Mouse (Mus musculus) kidney, adult 2 months (tissue): ENCODE data around the gene Itpa. TPM values are rescaled to one million over a fixed set of nuclear protein-coding genes. Genes with fewer than 3 reads are reported as not detected.

Experiments
- DNase-seq: peaks from one replicate; pipeline ENCODE4 v3.0.0; 2021
- H3K27ac ChIP-seq: fragments of 200-500 bp; 2 replicates; pipeline ENCODE4 v1.5.1; 2012; ENCODE audit warnings: low read depth, low read length, control low read depth, inconsistent platforms; ENCODE audit not compliant: insufficient read depth
- H3K27me3 ChIP-seq: fragments of 200-500 bp; replicated peaks from 2 replicates; pipeline ENCODE4 v1.6.1; 2012; ENCODE audit warnings: mild to moderate bottlenecking, moderate library complexity, low read length, inconsistent platforms; ENCODE audit not compliant: control insufficient read depth, insufficient read depth
- H3K36me3 ChIP-seq: fragments of 200-500 bp; 2 replicates; pipeline ENCODE4 v1.6.1; 2012; ENCODE audit warnings: mild to moderate bottlenecking, moderate library complexity, low read length, inconsistent platforms; ENCODE audit not compliant: control insufficient read depth, insufficient read depth
- H3K4me1 ChIP-seq: fragments of 200-500 bp; 2 replicates; pipeline ENCODE4 v1.6.1; 2011; ENCODE audit warnings: low read length; ENCODE audit not compliant: control insufficient read depth, insufficient read depth
- H3K4me3 ChIP-seq: fragments of 200-500 bp; 2 replicates; pipeline ENCODE4 v1.5.1; 2011; ENCODE audit warnings: mild to moderate bottlenecking, low read depth, low read length, control low read depth; ENCODE audit not compliant: insufficient read depth
- CTCF ChIP-seq: fragments of 200-500 bp; conservative IDR thresholded peaks from 2 replicates; pipeline ENCODE4 v1.5.1; 2011; ENCODE audit warnings: low read depth, mild to moderate bottlenecking, control low read depth, low read length, moderate library complexity, mixed read lengths; ENCODE audit not compliant: insufficient read depth, insufficient read length
- POLR2A ChIP-seq: fragments of 200-500 bp; IDR thresholded peaks from one replicate; pipeline ENCODE4 v1.6.1; 2011; ENCODE audit warnings: low read depth, low read length, control low read depth
- WGBS: fragments of 180-500 bp; shearing (Covaris S2); methylation state at CpG from one replicate; pipeline ENCODE4 v1.1.7; 2018; 5-methylcytosine and 5-hydroxymethylcytosine counted together
- polyA plus RNA-seq: library from polyadenylated mRNA; depleted of rRNA; stranded (reverse); fragments of >200 nt; gene quantifications from 2 replicates; pipeline ENCODE4 v1.2.3, GENCODE M21; 2012

Itpa gene
- polyA plus RNA-seq, 1 experiment: 34.2 TPM

GRCm38 (mm10) chr2:130658530-130658929, 8.9 kb upstream of the Itpa start:
- peaks cover 2% of the 10 kb centered on the region; the same call in 1 of the 2 replicates for H3K4me1 ChIP-seq
- peaks cover 3% of the 10 kb centered on the region for H3K36me3 ChIP-seq
- WGBS: 97% methylated on average over 10 of the region's 10 CpGs
- H3K4me3 ChIP-seq: no peak overlapping the region
- no peak overlapping the region for H3K27ac ChIP-seq
- no peaks in the 10 kb centered on the region for H3K27me3 ChIP-seq
- DNase-seq: no peak
- TF ChIP-seq CTCF (no peak), POLR2A (no peak)

DNA sequence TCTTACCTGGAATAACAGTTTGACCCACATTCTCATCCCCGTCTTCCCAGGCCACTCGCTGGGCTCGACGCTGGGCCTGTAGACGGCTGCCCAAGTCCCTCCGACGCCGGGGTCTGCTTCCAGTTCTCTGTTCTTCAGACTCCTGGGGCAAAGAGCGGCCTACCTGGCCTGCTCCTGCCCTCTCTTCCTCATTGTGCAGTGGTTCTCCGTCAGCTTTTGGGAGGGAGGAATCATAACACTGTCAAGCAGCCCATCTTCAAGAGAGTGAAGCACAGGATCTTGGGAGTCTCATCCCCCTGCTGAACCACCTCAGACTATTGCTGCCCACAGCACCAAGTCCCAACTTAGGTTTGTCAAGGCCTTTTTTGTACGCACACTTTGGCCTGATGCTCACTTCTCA, 4.1 kb upstream of the Itpa start:
- Histone ChIP-seq H3K27me3 (no peaks in the 10 kb centered on the region), H3K36me3 (no peaks in the 10 kb centered on the region), H3K4me3 (no peak overlapping the region), H3K4me1 (peaks cover 12% of the 10 kb centered on the region; the same call in 1 of the 2 replicates), H3K27ac (no peak overlapping the region)
- 87% methylated on average over 11 of the region's 11 CpGs for WGBS
- TF ChIP-seq CTCF: no peak
- TF ChIP-seq POLR2A: no peak
- DNase-seq: no peak

DNA sequence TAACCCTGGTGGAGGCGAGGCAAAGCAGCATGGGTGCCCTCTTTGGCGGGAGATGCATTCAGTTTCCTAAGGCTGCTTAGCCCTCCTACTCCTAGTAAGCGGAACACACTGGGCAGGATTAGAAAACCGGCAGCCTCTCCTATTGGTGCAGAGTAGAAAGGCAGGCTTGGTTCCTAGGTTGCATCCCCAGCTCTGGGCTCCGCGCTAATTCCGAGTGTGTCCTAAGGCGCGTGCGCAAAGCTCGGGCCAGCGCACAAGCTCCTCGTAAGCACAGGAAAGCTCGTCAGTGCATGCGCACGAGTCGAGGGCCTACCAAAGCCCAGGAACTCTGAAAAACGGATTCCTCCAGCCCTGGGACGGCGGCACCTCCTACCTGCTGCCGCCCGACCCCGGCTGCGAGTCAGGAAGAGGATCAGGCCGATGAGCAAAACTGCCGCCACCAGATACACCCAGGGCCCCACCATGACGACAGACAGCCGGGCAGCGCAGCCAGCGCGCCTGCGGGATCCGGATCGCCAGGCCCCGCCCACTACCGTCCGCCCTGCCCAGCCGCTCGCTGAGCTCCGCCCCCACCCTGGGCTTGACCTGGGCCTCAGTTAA, 3.2 kb upstream of the Itpa start, which contains the start of gene Ddrgk1:
Gene Ddrgk1 (minus strand): TSS at position 558 of the 600 bp plus-strand sequence.
- peak; percentile 96 for DNase-seq

GRCm38 (mm10) chr2:130677211-130677610, 9.8 kb downstream of the Itpa start:
- WGBS: 49% methylated on average over 10 of the region's 10 CpGs
- Histone ChIP-seq H3K27ac (no peak overlapping the region), H3K27me3 (no peaks in the 10 kb centered on the region), H3K36me3 (peaks cover 6% of the 10 kb centered on the region), H3K4me1 (no peaks in the 10 kb centered on the region), H3K4me3 (no peak overlapping the region)
- DNase-seq: no peak
- TF ChIP-seq CTCF: no peak
- TF ChIP-seq POLR2A: no peak

More for the DNA sequence above, 3.2 kb upstream of the Itpa start, which contains the start of gene Ddrgk1:
- TF ChIP-seq CTCF (no peak), POLR2A (peak; percentile 62)
- H3K36me3 ChIP-seq: no peaks in the 10 kb centered on the region
- peaks cover 12% of the 10 kb centered on the region; the same call in 1 of the 2 replicates for H3K4me1 ChIP-seq
- WGBS: under 1% methylated on average over 40 of the region's 40 CpGs
- H3K4me3 ChIP-seq: peak within 1 kb of the TSS; percentile 66
- no peaks in the 10 kb centered on the region for H3K27me3 ChIP-seq
- peak within 1 kb of the TSS; percentile 93 for H3K27ac ChIP-seq

- Histone ChIP-seq H3K27me3 (no peaks in the 10 kb centered on the region), H3K36me3 (peaks cover 6% of the 10 kb centered on the region), H3K4me3 (no peak overlapping the region), H3K27ac (no peak overlapping the region), H3K4me1 (no peaks in the 10 kb centered on the region)
- 82% methylated on average over 12 of the region's 12 CpGs for WGBS
- DNase-seq: no peak
- TF ChIP-seq CTCF (no peak), POLR2A (no peak)
Observed at GRCm38 (mm10) chr2:130679154-130679553, 11.7 kb downstream of the Itpa start.

DNA sequence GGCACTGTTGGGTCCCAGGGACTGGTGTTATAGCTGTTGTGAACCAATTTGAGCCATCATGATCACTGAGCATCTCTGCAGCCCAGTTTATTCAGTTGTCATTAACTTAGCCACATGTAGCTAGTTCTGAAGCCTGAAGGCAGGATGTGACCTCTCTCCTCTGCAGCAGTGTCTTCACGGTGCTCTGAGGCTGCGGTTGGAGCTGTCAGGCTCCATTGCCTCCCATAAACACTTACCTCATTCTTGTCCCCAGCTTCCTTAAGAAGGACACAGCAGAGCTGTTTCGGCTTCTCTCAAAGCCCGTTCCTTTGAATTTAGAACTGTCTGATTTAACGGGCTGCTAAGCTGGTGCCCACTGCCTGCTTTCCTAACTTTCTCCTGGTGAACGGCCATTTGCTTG, 12.5 kb downstream of the Itpa start:
- TF ChIP-seq POLR2A (no peak), CTCF (no peak)
- no peaks in the 10 kb centered on the region for H3K27me3 ChIP-seq
- DNase-seq: no peak
- no peaks in the 10 kb centered on the region for H3K4me1 ChIP-seq
- WGBS: 60% methylated on average over 6 of the region's 6 CpGs
- H3K36me3 ChIP-seq: peaks cover 6% of the 10 kb centered on the region
- H3K27ac ChIP-seq: no peak overlapping the region
- no peak overlapping the region for H3K4me3 ChIP-seq

DNA sequence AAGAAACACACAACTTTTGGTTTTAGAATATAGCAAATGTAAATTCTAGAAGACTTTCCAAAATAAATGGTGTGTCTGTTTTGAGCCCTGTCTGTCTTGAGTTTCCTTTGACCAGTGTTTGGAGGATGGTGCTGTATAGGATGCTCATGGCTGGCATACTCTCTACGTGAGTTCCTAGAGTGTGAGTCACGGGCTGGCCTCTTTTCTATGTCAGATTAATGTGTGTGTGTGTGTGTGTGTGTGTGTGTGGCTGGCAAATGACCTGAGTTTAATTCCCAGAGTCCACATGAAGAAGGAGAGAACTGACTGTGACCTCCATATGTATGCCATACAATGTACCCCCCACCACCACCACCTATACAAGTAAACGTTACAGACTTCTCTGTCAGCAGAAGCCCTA, 14.1 kb downstream of the Itpa start:
- H3K27ac ChIP-seq: no peak overlapping the region
- H3K4me1 ChIP-seq: no peaks in the 10 kb centered on the region
- H3K4me3 ChIP-seq: no peak overlapping the region
- TF ChIP-seq CTCF: no peak
- no peak for TF ChIP-seq POLR2A
- no peaks in the 10 kb centered on the region for H3K27me3 ChIP-seq
- WGBS: 83% methylated on average over 3 of the region's 3 CpGs
- no peak for DNase-seq
- no peaks in the 10 kb centered on the region; the same call in 1 of the 2 replicates for H3K36me3 ChIP-seq
